Mouse (Mus musculus): ENCODE data around the gene Hgf.

DNA sequence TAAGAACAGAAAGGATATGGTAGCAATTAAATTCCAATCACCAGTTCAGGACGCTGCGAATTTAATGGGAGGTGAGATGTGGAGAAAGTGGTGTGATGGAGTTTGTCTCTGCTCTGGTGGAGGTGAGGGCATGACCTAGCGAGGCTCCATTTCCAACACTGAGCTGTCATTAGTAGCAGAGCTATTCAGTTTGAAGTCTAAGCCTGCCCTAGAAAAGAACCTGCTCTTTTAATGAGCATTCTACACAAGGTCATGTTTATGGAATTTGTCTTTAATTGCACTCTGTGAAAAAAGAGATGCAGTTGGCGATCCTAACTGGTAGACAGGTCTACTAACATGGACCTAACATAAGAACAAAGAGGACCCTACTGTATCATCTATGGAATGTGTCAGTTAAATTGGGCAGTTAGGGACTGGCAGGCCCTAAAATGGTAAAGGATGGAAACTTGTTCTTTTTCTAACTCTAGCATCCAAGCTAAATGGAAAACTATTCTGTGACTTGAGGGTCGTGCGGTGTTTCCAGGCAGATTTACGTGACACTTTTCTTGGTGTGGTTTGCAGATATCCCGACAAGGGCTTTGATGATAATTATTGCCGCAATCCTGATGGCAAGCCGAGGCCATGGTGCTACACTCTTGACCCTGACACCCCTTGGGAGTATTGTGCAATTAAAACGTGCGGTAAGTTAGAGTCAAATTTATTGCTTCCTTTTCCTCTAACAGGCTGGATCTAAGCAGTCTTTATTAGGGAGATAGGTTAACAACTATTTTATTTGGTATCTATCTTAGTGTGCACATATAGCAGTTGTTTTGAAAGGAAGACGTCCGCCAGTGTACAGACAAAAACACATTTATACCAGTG, 24.8 kb downstream of the Hgf start:
- TF ChIP-seq CTCF (IDR thresholded peaks at IDR 0.05; ENCODE audit: low read depth) (no peak), EP300 (IDR thresholded peaks at IDR 0.05; ENCODE audit: low read depth) (no peak)

Measured in heart, postnatal 0 days (tissue).